ENCODE assay signal across 17 mouse cellular contexts in genomic region chr4:128492055-128492454, GRCm38 (mm10).
DNase-seq lines count a peak whose midpoint lies in the region; ATAC-seq and TF ChIP-seq lines count a peak whose summit lies in the region.
"Had no signal": no experiment of that assay in that cellular context is flagged by ENCODE, and none has a peak within 500 bp of the region (broad histone marks: within the 10 kb centered on the region; RNA-seq: fewer than 3 reads in every experiment).

No protein-coding gene starts in this region.

- H3K4me2 ChIP-seq in midbrain, embryonic 13.5 days (replicated peaks): no peak overlapping the region
- no peak overlapping the region for H3K4me2 ChIP-seq in midbrain, embryonic 11.5 days
- no peak overlapping the region for H3K4me2 ChIP-seq in forebrain, embryonic 11.5 days (ENCODE audit: low read depth, low read length, severe bottlenecking)
- no peak overlapping the region for H3K4me2 ChIP-seq in hindbrain, embryonic 11.5 days (replicated peaks; ENCODE audit: low read depth, low read length)
- no peak overlapping the region for H3K4me2 ChIP-seq in midbrain, postnatal 0 days (ENCODE audit: low read depth, low read length, poor library complexity, severe bottlenecking)
- H3K4me2 ChIP-seq: embryonic facial prominence, embryonic 12.5 days; lung, embryonic 14.5 days had no signal

- H3K9me3 ChIP-seq in midbrain, embryonic 13.5 days: no peaks in the 10 kb centered on the region
- no peaks in the 10 kb centered on the region for H3K9me3 ChIP-seq in midbrain, embryonic 11.5 days (ENCODE audit: control insufficient read depth, low read length)
- no peaks in the 10 kb centered on the region for H3K9me3 ChIP-seq in forebrain, embryonic 11.5 days (ENCODE audit: control insufficient read depth, low read length)
- no peaks in the 10 kb centered on the region for H3K9me3 ChIP-seq in hindbrain, embryonic 11.5 days (ENCODE audit: control insufficient read depth, low read length)
- H3K9me3 ChIP-seq in midbrain, postnatal 0 days (ENCODE audit: low read length): no peaks in the 10 kb centered on the region
- H3K9me3 ChIP-seq: embryonic facial prominence, embryonic 12.5 days had no signal

- no peak for DNase-seq in midbrain, embryonic 11.5 days (ENCODE audit: low spot score, missing footprints)
- DNase-seq in forebrain, embryonic 11.5 days (ENCODE audit: low spot score): peak; percentile 66
- DNase-seq in hindbrain, embryonic 11.5 days (ENCODE audit: low spot score): peak; percentile 26
- DNase-seq in midbrain, postnatal 0 days (ENCODE audit: low spot score): peak; percentile 44
- DNase-seq in gastrocnemius, postnatal 25 days: no peak
- DNase-seq in gastrocnemius, postnatal 4 days (ENCODE audit: low spot score in 2 of 2): no peak
- DNase-seq in cerebellum, postnatal 36 days: no peak
- DNase-seq: cerebellum, adult 18-20 months; heart, postnatal 4 days; kidney, adult 2 months; liver; lung, embryonic 14.5 days; thymus, postnatal 36 days had no signal

- H3K27ac ChIP-seq in midbrain, embryonic 13.5 days: peak overlapping the region; percentile 67
- H3K27ac ChIP-seq in midbrain, embryonic 11.5 days (ENCODE audit: low read depth, low read length): no peak overlapping the region
- H3K27ac ChIP-seq in forebrain, embryonic 11.5 days (ENCODE audit: low read depth, low read length): no peak overlapping the region
- H3K27ac ChIP-seq in hindbrain, embryonic 11.5 days (ENCODE audit: low read depth, low read length): no peak overlapping the region; the same call in 1 of the 2 replicates
- H3K27ac ChIP-seq in midbrain, postnatal 0 days (ENCODE audit: low read depth, low read length): no peak overlapping the region
- H3K27ac ChIP-seq: embryonic facial prominence, embryonic 12.5 days; stomach, postnatal 0 days had no signal

- peak; percentile 85 for ATAC-seq in midbrain, embryonic 13.5 days
- no peak for ATAC-seq in midbrain, embryonic 11.5 days (ENCODE audit: low FRiP score)
- ATAC-seq in forebrain, embryonic 11.5 days (replicated peaks; ENCODE audit: low FRiP score): peak; percentile 84
- ATAC-seq in hindbrain, embryonic 11.5 days (ENCODE audit: low FRiP score): no peak
- no peak for ATAC-seq in midbrain, postnatal 0 days (ENCODE audit: low FRiP score)
- ATAC-seq: CD4-positive, CD25-positive, alpha-beta regulatory T cell, adult 4 months had no signal

- 39% methylated on average over 8 of the region's 8 CpGs for WGBS in midbrain, embryonic 13.5 days
- WGBS in midbrain, embryonic 11.5 days: 69% methylated on average over 8 of the region's 8 CpGs
- WGBS in forebrain, embryonic 11.5 days: 42% methylated on average over 8 of the region's 8 CpGs
- 68% methylated on average over 8 of the region's 8 CpGs for WGBS in hindbrain, embryonic 11.5 days
- 39% methylated on average over 8 of the region's 8 CpGs for WGBS in midbrain, postnatal 0 days

- no peak for TF ChIP-seq CTCF in midbrain, postnatal 0 days (IDR thresholded peaks at IDR 0.05)

- no peaks in the 10 kb centered on the region for H3K27me3 ChIP-seq in midbrain, embryonic 13.5 days
- no peaks in the 10 kb centered on the region for H3K27me3 ChIP-seq in midbrain, embryonic 11.5 days (ENCODE audit: control insufficient read depth, insufficient read depth, low read length)
- H3K27me3 ChIP-seq in forebrain, embryonic 11.5 days (ENCODE audit: control insufficient read depth, insufficient read depth, low read length): no peaks in the 10 kb centered on the region
- no peaks in the 10 kb centered on the region for H3K27me3 ChIP-seq in hindbrain, embryonic 11.5 days (ENCODE audit: control insufficient read depth, insufficient read depth, low read length)
- no peaks in the 10 kb centered on the region for H3K27me3 ChIP-seq in midbrain, postnatal 0 days (ENCODE audit: insufficient read depth, low read length)
- H3K27me3 ChIP-seq: embryonic facial prominence, embryonic 12.5 days had no signal

- no peak overlapping the region for H3K4me3 ChIP-seq in midbrain, embryonic 13.5 days (replicated peaks)
- no peak overlapping the region for H3K4me3 ChIP-seq in midbrain, embryonic 11.5 days (ENCODE audit: low read depth, low read length)
- H3K4me3 ChIP-seq in forebrain, embryonic 11.5 days (ENCODE audit: low read depth, low read length): no peak overlapping the region
- H3K4me3 ChIP-seq in hindbrain, embryonic 11.5 days (ENCODE audit: low read depth, low read length): no peak overlapping the region
- H3K4me3 ChIP-seq in midbrain, postnatal 0 days (ENCODE audit: low read depth, low read length): no peak overlapping the region
- H3K4me3 ChIP-seq: embryonic facial prominence, embryonic 12.5 days had no signal

- H3K9ac ChIP-seq in midbrain, embryonic 13.5 days (replicated peaks): no peak overlapping the region
- H3K9ac ChIP-seq in midbrain, embryonic 11.5 days (ENCODE audit: low read length): no peak overlapping the region
- no peak overlapping the region for H3K9ac ChIP-seq in forebrain, embryonic 11.5 days (ENCODE audit: low read length)
- H3K9ac ChIP-seq in hindbrain, embryonic 11.5 days (ENCODE audit: low read depth, low read length): no peak overlapping the region
- no peak overlapping the region for H3K9ac ChIP-seq in midbrain, postnatal 0 days (replicated peaks; ENCODE audit: low read length, poor library complexity, severe bottlenecking)
- H3K9ac ChIP-seq: embryonic facial prominence, embryonic 12.5 days; lung, embryonic 14.5 days had no signal

- peaks cover 23% of the 10 kb centered on the region; the same call in 1 of the 2 replicates for H3K4me1 ChIP-seq in midbrain, embryonic 13.5 days (replicated peaks)
- no peaks in the 10 kb centered on the region for H3K4me1 ChIP-seq in midbrain, embryonic 11.5 days (ENCODE audit: control insufficient read depth, insufficient read depth, low read length)
- H3K4me1 ChIP-seq in forebrain, embryonic 11.5 days (replicated peaks; ENCODE audit: control insufficient read depth, insufficient read depth, low read length): peaks cover 2% of the 10 kb centered on the region
- H3K4me1 ChIP-seq in hindbrain, embryonic 11.5 days (replicated peaks; ENCODE audit: control insufficient read depth, insufficient read depth, low read length): no peaks in the 10 kb centered on the region
- H3K4me1 ChIP-seq in midbrain, postnatal 0 days (ENCODE audit: insufficient read depth, low read length): no peaks in the 10 kb centered on the region
- H3K4me1 ChIP-seq: embryonic facial prominence, embryonic 12.5 days had no signal

- peaks cover 33% of the 10 kb centered on the region for H3K36me3 ChIP-seq in midbrain, embryonic 13.5 days
- H3K36me3 ChIP-seq in midbrain, embryonic 11.5 days (ENCODE audit: control insufficient read depth, insufficient read depth, low read length): no peaks in the 10 kb centered on the region
- no peaks in the 10 kb centered on the region for H3K36me3 ChIP-seq in forebrain, embryonic 11.5 days (ENCODE audit: control insufficient read depth, insufficient read depth, low read length)
- H3K36me3 ChIP-seq in hindbrain, embryonic 11.5 days (ENCODE audit: control insufficient read depth, insufficient read depth, low read length): no peaks in the 10 kb centered on the region
- peaks cover 30% of the 10 kb centered on the region for H3K36me3 ChIP-seq in midbrain, postnatal 0 days (ENCODE audit: insufficient read depth, low read length)
- H3K36me3 ChIP-seq: embryonic facial prominence, embryonic 12.5 days had no signal

Comparison
In these comparisons a context has a peak if more than half of its experiments do, and no peak if none do; other contexts are left out.
1. ATAC-seq: peak in midbrain, embryonic 13.5 days (single experiment) and forebrain, embryonic 11.5 days (single experiment); none in midbrain, embryonic 11.5 days (single experiment), hindbrain, embryonic 11.5 days (single experiment) and midbrain, postnatal 0 days (single experiment).
2. DNase-seq: peak in forebrain, embryonic 11.5 days (single experiment), hindbrain, embryonic 11.5 days (single experiment) and midbrain, postnatal 0 days (single experiment); none in midbrain, embryonic 11.5 days (single experiment), gastrocnemius, postnatal 25 days (single experiment), gastrocnemius, postnatal 4 days (0 of 2) and cerebellum, postnatal 36 days (0 of 2).